Mouse (Mus musculus) G1E-ER4 (cell line): ENCODE results near the gene Bnipl. TPM values are rescaled to one million over a fixed set of nuclear protein-coding genes. Genes with fewer than 3 reads are reported as not detected.

Source experiments
- GATA1 ChIP-seq: IDR thresholded peaks from one replicate; pipeline ENCODE4 v1.8.0; 2012; ENCODE audit warnings: low read length, inconsistent platforms
- polyA plus RNA-seq: library from polyadenylated mRNA; stranded (reverse); fragments of >175 nt; gene quantifications from 2 replicates; pipeline ENCODE4 v1.2.3, GENCODE M21; 2012

The Bnipl gene
- polyA plus RNA-seq: not detected in 2 replicates

GRCm38 (mm10) chr3:95250783-95251424 is at the start of gene Bnipl:
Gene Bnipl (minus strand): TSS chr3:95251193.
- no peak for TF ChIP-seq GATA1

GRCm38 (mm10) chr3:95298018-95298417 is 47.0 kb upstream of the Bnipl start:
- peak; percentile 47 for TF ChIP-seq GATA1

GRCm38 (mm10) chr3:95296103-95296469 is 45.1 kb upstream of the Bnipl start:
- TF ChIP-seq GATA1: no peak

- no peak for TF ChIP-seq GATA1
Observed at GRCm38 (mm10) chr3:95295321-95296102, 44.5 kb upstream of the Bnipl start.

GRCm38 (mm10) chr3:95294718-95295117 is 43.7 kb upstream of the Bnipl start:
- no peak for TF ChIP-seq GATA1

- no peak for TF ChIP-seq GATA1
Observed at GRCm38 (mm10) chr3:95294316-95294715, 43.3 kb upstream of the Bnipl start.

- TF ChIP-seq GATA1: no peak
Observed at GRCm38 (mm10) chr3:95293537-95293936, 42.5 kb upstream of the Bnipl start.

GRCm38 (mm10) chr3:95292899-95293298 is 41.9 kb upstream of the Bnipl start:
- TF ChIP-seq GATA1: no peak

GRCm38 (mm10) chr3:95291041-95291440 is 40.0 kb upstream of the Bnipl start:
- TF ChIP-seq GATA1: no peak

GRCm38 (mm10) chr3:95290156-95290555 is 39.2 kb upstream of the Bnipl start:
- no peak for TF ChIP-seq GATA1

GRCm38 (mm10) chr3:95289419-95289818 is 38.4 kb upstream of the Bnipl start:
- no peak for TF ChIP-seq GATA1

GRCm38 (mm10) chr3:95287541-95287940 is 36.5 kb upstream of the Bnipl start:
- no peak for TF ChIP-seq GATA1

GRCm38 (mm10) chr3:95286510-95286909 is 35.5 kb upstream of the Bnipl start:
- TF ChIP-seq GATA1: no peak

GRCm38 (mm10) chr3:95286011-95286410 is 35.0 kb upstream of the Bnipl start:
- no peak for TF ChIP-seq GATA1

GRCm38 (mm10) chr3:95285390-95285789 is 34.4 kb upstream of the Bnipl start:
- no peak for TF ChIP-seq GATA1

GRCm38 (mm10) chr3:95284501-95285281 is 33.7 kb upstream of the Bnipl start:
- peak; percentile 22 for TF ChIP-seq GATA1
